Mouse (Mus musculus) adrenal gland, adult 10 weeks (tissue): Measurements from ENCODE around the gene Rnf145. TPM values are rescaled to one million over a fixed set of nuclear protein-coding genes. Genes with fewer than 3 reads are reported as not detected.

Experiments
- polyA plus RNA-seq: library from polyadenylated mRNA; stranded (reverse); fragments of 350-450 nt; fragmentation: Illumina TruSeq; extraction: RNeasy Lipid Tissue Mini Kit (QIAGEN cat#74804); gene quantifications from one replicate; pipeline ENCODE4 v1.2.3, GENCODE M21; 2014; ENCODE audit warnings: low read depth, low replicate concordance

Gene Rnf145
- 70.7 TPM for polyA plus RNA-seq

DNA sequence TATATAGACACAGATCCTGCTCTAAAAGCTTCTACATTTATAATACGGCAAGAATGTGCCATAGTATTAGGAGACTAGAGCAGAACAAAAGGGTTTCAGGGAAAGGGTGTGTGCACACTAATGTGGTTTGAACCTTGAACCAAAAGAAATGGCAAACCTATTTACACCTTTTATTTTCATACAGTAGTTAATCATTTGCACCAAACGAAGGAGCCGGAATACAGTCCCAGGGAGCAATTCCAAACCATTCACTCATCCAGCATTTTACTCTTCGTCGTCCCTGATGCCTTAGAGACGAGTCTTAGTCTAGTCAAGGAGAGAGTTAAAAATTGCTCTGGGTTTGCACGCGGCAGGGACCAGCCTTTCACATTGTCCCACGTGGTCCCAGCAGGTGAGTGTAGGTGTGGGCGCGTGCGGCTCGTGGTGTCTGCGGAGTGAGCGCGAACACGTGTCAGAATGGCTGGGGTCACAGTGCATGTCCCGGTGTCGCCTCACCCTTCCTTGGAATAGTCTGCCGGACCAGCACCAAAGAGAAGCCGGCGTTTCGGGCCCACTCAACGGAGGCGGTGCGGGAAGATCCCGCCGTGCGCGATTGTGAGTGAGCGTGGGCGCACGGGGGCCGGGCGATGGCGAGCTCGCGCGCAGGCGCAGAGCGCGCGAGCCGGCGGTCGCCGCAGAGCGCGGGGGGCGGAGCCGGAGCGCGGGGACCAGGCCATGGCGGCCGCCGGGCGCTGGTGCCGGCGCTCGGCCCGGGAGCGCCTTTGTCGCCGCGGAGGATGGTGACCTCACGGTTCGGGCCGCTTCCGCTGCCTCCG, at the start of gene Rnf145:
Rnf145 (plus strand) TSS at position 684 of the 815 bp plus-strand sequence.

DNA sequence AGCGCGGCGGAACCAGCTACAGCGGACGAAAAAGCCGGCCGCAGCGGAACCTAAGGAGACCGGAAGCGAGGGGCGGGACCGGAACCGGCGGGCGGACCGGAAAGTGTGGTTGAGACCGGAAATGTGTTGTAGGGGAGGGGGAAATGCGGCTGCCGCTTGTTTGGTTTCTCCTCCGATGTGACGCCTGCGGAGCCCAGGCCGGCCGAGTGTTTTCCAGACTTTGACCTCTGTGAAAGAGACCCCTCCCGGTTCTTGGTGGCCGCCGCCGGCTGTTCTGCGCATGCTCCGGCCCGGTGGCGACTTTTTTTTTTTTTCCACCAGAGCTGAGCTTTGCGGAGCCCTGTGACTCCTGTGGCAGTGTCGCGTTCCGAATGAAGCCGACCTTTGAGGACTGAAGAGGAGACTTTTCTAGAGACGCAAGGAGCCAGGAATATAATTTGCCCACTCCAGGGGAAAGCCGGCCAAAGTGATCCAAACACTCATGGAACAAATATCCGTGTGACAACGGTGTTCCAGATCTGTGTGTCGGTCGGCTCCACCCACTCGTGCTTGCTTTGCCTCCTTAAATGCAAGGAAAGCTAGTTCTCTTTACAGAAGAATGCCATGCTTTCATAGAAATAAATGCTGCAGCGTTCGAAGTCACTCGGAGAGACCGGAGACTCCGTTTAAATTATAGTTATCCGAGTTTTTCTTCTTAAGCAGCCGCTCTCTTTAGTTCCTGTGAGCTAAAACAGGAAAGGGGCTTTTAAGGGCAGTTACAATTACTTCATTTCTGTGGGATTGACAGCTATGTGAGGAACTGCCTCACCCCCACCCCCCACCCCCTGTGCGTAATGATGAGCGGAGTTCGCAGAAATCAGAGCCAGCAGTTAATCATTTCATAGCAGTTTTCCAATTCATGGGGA, 48.1 kb upstream of the Rnf145 start, which contains the start of gene Ublcp1:
Ublcp1 (minus strand) TSS at position 67 of the 905 bp plus-strand sequence.

Other genes with a start within 250 kb of the Rnf145 start
- gene Il12b, start 118.9 kb upstream of the Rnf145 start, polyA plus RNA-seq = not detected
- gene Ublcp1, start 48.5 kb upstream of the Rnf145 start, polyA plus RNA-seq = 126 TPM
- 29.7 TPM for gene Ebf1, start 98.4 kb downstream of the Rnf145 start, polyA plus RNA-seq